Mouse (Mus musculus) bone marrow macrophage, adult 2 months (primary cell): ENCODE measurements around the gene Ehbp1.

Source experiments
- CTCF ChIP-seq: IDR thresholded peaks from 2 replicates; pipeline ENCODE4 v1.5.1; 2012; ENCODE audit warnings: low read depth, mild to moderate bottlenecking, low read length, moderate library complexity
- POLR2A ChIP-seq: IDR thresholded peaks from 2 replicates; pipeline ENCODE4 v1.6.1; 2012; ENCODE audit warnings: mild to moderate bottlenecking, low read depth, low read length, borderline replicate concordance

DNA sequence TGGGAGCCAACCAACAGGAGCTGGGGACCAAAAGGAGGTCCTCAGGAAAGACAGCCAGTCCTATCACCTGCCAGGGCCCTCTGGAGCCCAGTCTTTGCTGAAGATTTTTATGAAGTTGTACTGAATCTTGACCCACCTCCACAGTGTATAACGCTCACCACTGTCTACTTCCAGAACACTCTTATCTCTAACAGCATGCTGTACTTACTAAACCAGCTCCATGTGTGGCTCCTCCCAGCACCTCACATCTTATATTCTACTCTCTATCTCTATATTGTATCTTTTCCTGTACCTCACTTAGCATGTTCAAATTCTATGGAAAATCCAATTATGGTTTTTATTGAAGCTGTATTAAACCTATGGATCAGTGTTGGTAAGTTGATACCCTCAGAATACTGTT is 163.5 kb downstream of the Ehbp1 start:
- TF ChIP-seq CTCF (no peak), POLR2A (no peak)
